Mouse (Mus musculus) ES-E14 (cell line): ENCODE results near the gene Dhx33. TPM values are rescaled to one million over a fixed set of nuclear protein-coding genes. Genes with fewer than 3 reads are reported as not detected.
A peak's percentile ranks its signal among the peaks of the same experiment; 100 is the strongest.

Experiments
- DNase-seq: peaks from one replicate; pipeline ENCODE4 v3.0.0-alpha.2; 2013; ENCODE audit warnings: low read depth, low spot score
- H3K27ac ChIP-seq: 2 replicates; pipeline ENCODE4 v1.5.1; 2012; ENCODE audit warnings: low read depth, mild to moderate bottlenecking, low read length, moderate library complexity, mixed read lengths; ENCODE audit not compliant: poor library complexity, insufficient read depth, severe bottlenecking
- H3K36me3 ChIP-seq: 2 replicates; pipeline ENCODE4 v1.6.1; 2012; ENCODE audit warnings: mild to moderate bottlenecking, low read length, moderate library complexity, mixed read lengths; ENCODE audit not compliant: control insufficient read depth, poor library complexity, insufficient read depth, severe bottlenecking
- H3K4me1 ChIP-seq, 2 experiments: fragments of 150-350 bp in 1 of 2; sonication (generic) in 1 of 2; 2 replicates each; pipeline ENCODE4 v1.6.1; 2012; ENCODE audit warnings: low read length in 2 of 2, mild to moderate bottlenecking in 1 of 2, mixed read lengths in 1 of 2; ENCODE audit not compliant: control insufficient read depth in 2 of 2, insufficient read depth in 2 of 2, poor library complexity in 1 of 2
- H3K4me3 ChIP-seq, 2 experiments: fragments of 150-350 bp in 1 of 2; sonication (generic) in 1 of 2; 2 replicates each; pipeline ENCODE4 v1.5.1; 2012; ENCODE audit warnings: low read length in 2 of 2, low read depth in 1 of 2, mild to moderate bottlenecking in 1 of 2, mixed read lengths in 1 of 2; ENCODE audit not compliant: insufficient read depth in 1 of 2, poor library complexity in 1 of 2, severe bottlenecking in 1 of 2
- H3K9ac ChIP-seq: 2 replicates; pipeline ENCODE4 v1.6.1; 2012; ENCODE audit warnings: low read depth, mild to moderate bottlenecking, low read length, mixed read lengths; ENCODE audit not compliant: poor library complexity, insufficient read depth, severe bottlenecking
- H3K9me3 ChIP-seq: fragments of 150-350 bp; sonication (generic); 2 replicates; pipeline ENCODE4 v1.6.1; 2012; ENCODE audit warnings: low read depth, mild to moderate bottlenecking, low read length; ENCODE audit not compliant: control insufficient read depth, insufficient read depth
- CHD2 ChIP-seq: IDR thresholded peaks from 2 replicates; pipeline ENCODE4 v1.6.1; 2014; ENCODE audit warnings: mild to moderate bottlenecking, low read depth, low read length, inconsistent platforms
- HCFC1 ChIP-seq: IDR thresholded peaks from 2 replicates; pipeline ENCODE4 v1.6.1; 2012; ENCODE audit warnings: low read length, inconsistent platforms, borderline replicate concordance; ENCODE audit not compliant: insufficient read depth
- MAFK ChIP-seq: IDR thresholded peaks from 2 replicates; pipeline ENCODE4 v1.6.1; 2014; ENCODE audit warnings: mild to moderate bottlenecking, low read depth, low read length, inconsistent platforms; ENCODE audit not compliant: insufficient read depth
- ZC3H11A ChIP-seq: IDR thresholded peaks from 2 replicates; pipeline ENCODE4 v1.6.1; 2012; ENCODE audit warnings: low read depth, mild to moderate bottlenecking, inconsistent platforms, low read length, borderline replicate concordance
- ZNF384 ChIP-seq: IDR thresholded peaks from 2 replicates; pipeline ENCODE4 v1.6.1; 2012; ENCODE audit warnings: low read depth, low read length, inconsistent platforms
- in situ Hi-C, 2 experiments: fragments of 600-800 bp; cut with MboI; formaldehyde crosslinking; loops; one replicate each; pipeline ENCODE4 v1.15.1; 2025; ENCODE audit warnings: low sequenced_read_pairs in 2 of 2, inconsistent platforms in 1 of 2; ENCODE audit not compliant: unreplicated experiment in 2 of 2
- total RNA-seq: library from RNA; depleted of rRNA; stranded (reverse); fragments of 300-350 nt; gene quantifications from 2 replicates; pipeline ENCODE4 v1.2.3, GENCODE M21; 2012

Gene Dhx33
- total RNA-seq, 1 experiment: 29.9 TPM

DNA sequence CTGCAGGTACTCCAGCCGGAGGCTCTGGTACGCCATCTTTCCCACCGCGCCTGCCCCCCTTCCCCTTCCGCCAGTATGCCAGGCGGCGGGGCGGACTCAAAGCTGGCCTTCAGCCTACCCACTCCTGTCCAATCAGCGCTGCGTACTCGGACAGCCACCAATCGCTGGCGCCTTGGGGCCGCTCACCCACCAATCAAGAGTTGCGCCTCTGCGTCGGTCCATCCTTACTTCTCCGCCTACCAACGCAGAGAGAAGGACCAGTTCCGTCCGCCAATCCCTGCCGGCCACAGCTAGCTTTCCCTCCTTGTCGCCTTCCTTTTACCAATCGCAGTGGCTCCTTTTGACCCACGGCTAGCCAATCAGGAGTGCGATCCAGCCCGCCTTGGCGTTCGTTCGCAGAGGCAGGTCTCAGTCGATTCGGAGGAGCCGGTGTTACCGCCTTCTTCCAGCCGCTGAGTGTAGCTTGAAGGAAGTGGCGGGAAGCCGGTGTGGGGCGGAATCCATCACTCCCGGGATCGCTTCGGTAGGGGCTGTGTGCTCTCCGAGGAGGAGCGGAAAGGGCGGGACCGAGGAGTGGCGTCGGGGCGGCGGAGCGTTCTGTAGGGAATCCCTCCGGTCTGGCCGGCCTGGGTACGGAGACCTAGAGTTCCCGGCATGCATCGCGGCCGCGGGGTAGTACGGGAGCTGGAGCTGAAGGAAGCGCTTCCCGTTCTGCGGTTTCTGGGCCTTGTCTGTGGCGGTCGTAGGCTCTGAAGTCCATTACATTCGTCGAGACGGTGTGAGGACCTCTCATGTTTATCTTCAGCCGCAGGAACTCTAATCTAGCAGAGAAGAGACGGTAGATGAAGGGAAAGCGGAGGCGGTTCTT lies 15.2 kb upstream of the Dhx33 start, which contains the start of the genes Mis12 and Derl2:
Gene Mis12 (plus strand): TSS at position 411 of the 868 bp plus-strand sequence.
Gene Derl2 (minus strand): TSS at position 641 of the 868 bp plus-strand sequence.
- TF ChIP-seq HCFC1: peak; percentile 65; the same call in 1 of the 2 replicates
- no peak for TF ChIP-seq ZNF384
- TF ChIP-seq MAFK: no peak
- TF ChIP-seq CHD2: peak; percentile 93
- TF ChIP-seq ZC3H11A: no peak

DNA sequence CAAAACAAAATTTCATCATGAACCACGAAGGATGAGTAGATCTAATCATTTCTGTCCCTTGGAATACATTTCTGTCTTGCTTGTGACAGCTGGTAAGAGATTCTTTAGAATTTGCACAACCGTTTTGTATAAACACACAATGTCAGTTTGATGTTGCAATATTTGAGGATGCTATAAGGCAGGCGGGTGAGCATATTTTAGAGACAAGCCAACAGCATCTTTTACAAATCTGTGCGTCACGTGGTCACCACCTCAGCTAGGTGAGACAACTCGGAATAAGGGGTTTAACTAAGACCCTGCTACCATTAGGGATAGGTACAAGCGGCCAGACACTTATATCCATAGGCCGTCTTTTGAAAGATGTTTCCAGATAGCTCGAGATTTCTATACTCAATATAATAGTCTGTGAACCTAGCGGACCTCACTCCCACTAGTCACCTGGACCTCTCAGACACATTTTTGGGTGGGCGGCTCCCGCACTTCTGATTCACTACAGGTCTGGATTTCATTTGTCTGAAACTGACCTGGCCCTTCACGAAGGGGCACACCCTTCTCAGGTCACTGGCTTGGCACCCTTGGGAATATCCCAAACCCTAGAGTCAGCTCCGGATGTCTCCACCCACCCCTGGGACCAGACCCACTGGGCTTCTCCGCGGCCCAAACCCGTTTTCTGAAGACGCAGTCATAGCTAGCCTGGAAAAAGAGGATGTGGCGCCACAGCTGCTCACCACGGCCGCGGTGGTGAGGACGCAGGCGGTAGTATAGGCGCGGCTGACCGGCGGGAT lies 14.4 kb upstream of the Dhx33 start:
- in situ Hi-C loops: no loop called here

More for the DNA sequence above, 15.2 kb upstream of the Dhx33 start, which contains the start of the genes Mis12 and Derl2:
- H3K9me3 ChIP-seq: no peaks in the 10 kb centered on the region
- peak within 1 kb of the TSS; percentile 80 for H3K27ac ChIP-seq
- H3K36me3 ChIP-seq: peaks cover 7% of the 10 kb centered on the region; the same call in 1 of the 2 replicates
- H3K9ac ChIP-seq: peak within 1 kb of the TSS; percentile 89
- in situ Hi-C loops: no loop called here
- peak; percentile 97 for DNase-seq
- H3K4me3 ChIP-seq: peak within 1 kb of the TSS; percentile 78 to 99
- peaks cover 0 to 9% of the 10 kb centered on the region in 2 experiments; a peak in 1 of 4 replicates for H3K4me1 ChIP-seq

DNA sequence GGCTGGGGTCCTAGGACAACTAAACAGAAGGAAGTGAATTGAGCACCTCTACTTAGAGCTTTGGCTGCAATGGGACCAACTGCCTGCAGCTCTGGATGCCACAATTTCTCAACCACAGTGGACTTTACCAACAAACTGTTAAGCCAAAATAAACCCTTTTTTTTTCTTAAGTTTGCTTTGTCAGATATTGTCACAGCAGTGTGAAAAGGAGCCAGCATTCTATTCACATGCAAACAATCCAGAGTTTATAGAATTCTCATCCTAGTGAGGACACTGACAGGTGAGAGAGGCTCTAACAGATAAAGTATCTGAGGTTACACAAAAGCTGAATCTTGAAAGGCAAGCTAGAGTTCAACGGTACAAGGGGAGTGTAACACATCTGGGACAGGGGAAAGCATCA lies 12.8 kb upstream of the Dhx33 start:
- Histone ChIP-seq H3K27ac (no peak overlapping the region), H3K9ac (no peak overlapping the region), H3K4me1 (peaks cover 0 to 9% of the 10 kb centered on the region in 2 experiments; a peak in 1 of 4 replicates), H3K36me3 (peaks cover 6% of the 10 kb centered on the region), H3K4me3 (no peak overlapping the region), H3K9me3 (no peaks in the 10 kb centered on the region)
- TF ChIP-seq CHD2 (no peak), HCFC1 (no peak), MAFK (no peak), ZC3H11A (no peak), ZNF384 (no peak)
- DNase-seq: no peak
- in situ Hi-C loops: no loop called here

More for the DNA sequence above, 14.4 kb upstream of the Dhx33 start:
- Histone ChIP-seq H3K9ac (peak overlapping the region; percentile 87), H3K36me3 (0 out of 2 replicates have a peak, but pooled peaks cover 7% of the 10 kb centered on the region), H3K9me3 (no peaks in the 10 kb centered on the region), H3K4me3 (peak overlapping the region; percentile 78 to 99), H3K4me1 (peaks cover 0 to 9% of the 10 kb centered on the region in 2 experiments; a peak in 1 of 4 replicates), H3K27ac (no peak overlapping the region)
- no peak for DNase-seq
- TF ChIP-seq ZNF384: no peak
- TF ChIP-seq CHD2: 0 out of 2 replicates have a peak, but pooled peaks have one; percentile 27

- no peak overlapping the region for H3K27ac ChIP-seq
- peaks cover 16% of the 10 kb centered on the region for H3K36me3 ChIP-seq
- H3K9me3 ChIP-seq: no peaks in the 10 kb centered on the region
- TF ChIP-seq ZNF384 (no peak), HCFC1 (no peak), MAFK (no peak), ZC3H11A (no peak), CHD2 (no peak)
- in situ Hi-C loops: no loop called here
- no peak overlapping the region for H3K9ac ChIP-seq
- H3K4me1 ChIP-seq: no peaks in the 10 kb centered on the region
- no peak overlapping the region for H3K4me3 ChIP-seq
- no peak for DNase-seq
Observed at GRCm38 (mm10) chr11:71012743-71013142, 8.5 kb upstream of the Dhx33 start.
